Mouse (Mus musculus): ENCODE results near the gene Psme2b.
"Not testable (repeated sequence)": the region's sequence is repeated elsewhere in the genome, so short reads cannot be mapped to it uniquely, and the experiment has no call there.

GRCm38 (mm10) chr11:48993296-48993695 lies 47.3 kb upstream of the Psme2b start:
- TF ChIP-seq CTCF, EP300 (IDR thresholded peaks at IDR 0.05; ENCODE audit: low read depth): not testable (repeated sequence)
